Mouse (Mus musculus) macrophage (primary cell): Measurements from ENCODE around the gene Atxn7. TPM values are rescaled to one million over a fixed set of nuclear protein-coding genes. Genes with fewer than 3 reads are reported as not detected.
A peak's percentile ranks its signal among the peaks of the same experiment; 100 is the strongest.
"Not testable (repeated sequence)": the region's sequence is repeated elsewhere in the genome, so short reads cannot be mapped to it uniquely, and the experiment has no call there.

Source experiments
- H3K27ac ChIP-seq: fragments of 350-480 bp; formaldehyde crosslinking; 2 replicates; pipeline ENCODE4 v1.9.0; 2021
- H3K36me3 ChIP-seq: fragments of 350-480 bp; formaldehyde crosslinking; 2 replicates; pipeline ENCODE4 v1.9.0; 2021; ENCODE audit errors: inconsistent target
- H3K4me3 ChIP-seq: fragments of 350-480 bp; formaldehyde crosslinking; 2 replicates; pipeline ENCODE4 v1.9.0; 2021; ENCODE audit errors: inconsistent target
- H3K79me2 ChIP-seq: fragments of 350-480 bp; formaldehyde crosslinking; 2 replicates; pipeline ENCODE4 v1.9.0; 2021; ENCODE audit errors: inconsistent target
- WGBS: methylation state at CpG from one replicate; pipeline ENCODE4 v1.1.7; 2026; ENCODE audit warnings: inconsistent platforms; ENCODE audit not compliant: missing documents; 5-methylcytosine and 5-hydroxymethylcytosine counted together
- polyA plus RNA-seq: library from polyadenylated mRNA; stranded (reverse); fragments of 250-400 nt; gene quantifications from 3 replicates; pipeline ENCODE4 v1.2.4, GENCODE M21; 2018; ENCODE audit warnings: inconsistent platforms
- total RNA-seq, 78 experiments: library from RNA; depleted of rRNA; stranded (reverse); fragments of 250-400 nt; gene quantifications; 1 replicate in 9 of 78; 2 replicates in 24 of 78; 3 replicates in 43 of 78; 4 replicates in 2 of 78; pipeline ENCODE4 v1.2.4; 2018; ENCODE audit warnings: inconsistent platforms in 56 of 78

Atxn7 gene
- total RNA-seq (2018; cell fraction: chromatin; rRNA removed) = 100 to 1,000 TPM in 15 of 26 experiments, 10 to 100 TPM in 11; 71.0 to 143 (median 103) TPM
- 10 to 100 TPM in 24 of 26 experiments, 1 to 10 TPM in 2; 6.9 to 19.0 (median 13.3) TPM for total RNA-seq (2018; cell fraction: cytosol; rRNA removed)
- total RNA-seq (2018; cell fraction: nucleus; rRNA removed) = 10 to 100 TPM; 37.4 to 98.6 (median 69.4) TPM
- 6.2 to 10.2 TPM (median 6.7 TPM) in 3 replicates for polyA plus RNA-seq

DNA sequence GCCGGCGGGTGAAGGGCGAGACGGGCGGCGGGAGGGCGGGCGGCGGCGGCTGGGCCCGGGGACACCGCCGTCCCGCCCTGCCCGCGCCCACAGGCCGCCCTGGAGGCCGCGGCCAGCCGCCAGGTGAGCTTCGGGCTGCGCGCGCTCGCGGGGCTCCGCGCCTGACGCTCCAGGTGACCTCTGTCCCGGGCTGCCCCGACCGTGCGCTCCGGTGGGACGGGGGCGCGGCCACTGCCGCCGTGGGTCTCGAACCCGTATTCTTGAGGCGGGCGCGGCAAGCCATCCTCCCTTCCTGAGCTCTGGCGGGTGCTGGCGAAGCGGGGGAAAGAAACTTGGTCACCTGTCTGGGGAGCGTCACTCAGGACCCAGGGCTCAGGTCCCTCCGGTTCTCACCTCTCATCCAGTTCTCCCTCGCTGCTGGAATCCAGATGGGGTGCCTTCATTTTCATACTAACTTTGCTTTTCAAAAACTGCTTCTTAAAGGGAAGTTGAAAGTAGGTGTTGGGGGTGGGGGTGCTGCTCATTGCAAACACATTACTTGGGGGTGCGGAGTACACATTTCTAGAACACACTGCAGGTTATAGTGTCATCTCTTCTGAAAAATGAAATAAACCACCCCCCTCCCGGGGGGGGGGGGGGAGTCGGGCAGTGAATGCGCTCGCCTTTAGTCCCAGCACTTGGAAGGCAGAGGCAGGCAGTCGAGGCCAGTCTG lies at the start of gene Atxn7, which contains the start of gene Thoc7:
Gene Atxn7, plus strand, starts transcription at position 40 of the 712 bp plus-strand sequence.
Gene Thoc7, minus strand, starts transcription at position 452 of the 712 bp plus-strand sequence.
- no peaks in the 10 kb centered on the region for H3K36me3 ChIP-seq
- WGBS = 3% methylated on average over 32 of the region's 56 CpGs
- H3K27ac ChIP-seq = peak within 1 kb of the TSS; percentile 29; the same call in 1 of the 2 replicates

GRCm38 (mm10) chr14:13914387-13915082 lies 46.7 kb upstream of the Atxn7 start, which contains the start of gene Gm281:
Gm281 (minus strand) TSS chr14:13914478.
- Histone ChIP-seq H3K36me3 (no peaks in the 10 kb centered on the region), H3K79me2 (no peaks in the 10 kb centered on the region), H3K27ac (no peak within 1 kb of the TSS), H3K4me3 (no peak within 1 kb of the TSS)
- 88% methylated on average over 1 of the region's 1 CpGs for WGBS

More for the DNA sequence above, at the start of gene Atxn7, which contains the start of gene Thoc7:
- H3K4me3 ChIP-seq = peak within 1 kb of the TSS; percentile 82
- H3K79me2 ChIP-seq = peaks cover 68% of the 10 kb centered on the region

DNA sequence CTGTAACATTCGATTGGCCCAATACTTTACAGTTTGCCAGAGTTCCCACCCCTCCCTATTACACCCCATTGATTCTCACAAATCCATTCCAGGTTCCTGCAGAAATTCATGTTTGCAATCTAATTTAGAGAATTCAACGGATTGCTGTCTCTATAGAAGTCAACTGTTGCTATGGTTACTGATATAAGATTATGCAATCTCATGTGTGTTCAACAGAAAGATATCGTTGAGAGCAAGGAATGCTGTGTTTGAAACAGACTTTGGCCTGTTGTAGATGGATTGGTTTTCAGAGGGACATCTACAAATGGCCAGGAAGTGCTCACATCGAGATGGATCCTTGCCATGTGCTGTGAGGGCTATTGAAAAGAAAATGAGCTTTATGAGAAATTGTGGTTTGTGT lies 46.0 kb upstream of the Atxn7 start:
- WGBS = 78% methylated on average over 4 of the region's 4 CpGs

DNA sequence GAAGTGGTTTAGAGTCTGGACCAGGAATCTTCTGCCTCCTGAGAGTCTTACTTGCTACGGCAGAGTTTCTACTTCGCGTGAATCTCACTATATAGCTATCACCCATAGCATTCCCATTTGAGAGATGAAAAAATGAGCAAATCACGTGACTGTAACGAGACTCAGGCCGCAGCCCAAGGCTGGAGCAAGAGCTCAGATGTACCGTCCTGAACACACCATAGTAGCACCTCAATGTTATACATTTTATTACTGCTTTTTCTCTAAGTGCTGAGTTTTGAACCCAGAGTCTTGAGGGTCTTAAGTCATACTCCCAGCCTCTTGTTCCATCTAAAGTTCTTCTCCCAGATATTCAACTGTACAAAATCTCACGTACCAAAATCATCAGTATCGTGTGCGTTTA lies 44.0 kb upstream of the Atxn7 start:
- no peak overlapping the region for H3K27ac ChIP-seq
- no peak overlapping the region for H3K4me3 ChIP-seq
- 85% methylated on average over 10 of the region's 10 CpGs for WGBS
- no peaks in the 10 kb centered on the region for H3K36me3 ChIP-seq
- H3K79me2 ChIP-seq = no peaks in the 10 kb centered on the region

More for the DNA sequence above, 46.0 kb upstream of the Atxn7 start:
- no peak overlapping the region for H3K27ac ChIP-seq
- no peaks in the 10 kb centered on the region for H3K36me3 ChIP-seq
- no peaks in the 10 kb centered on the region for H3K79me2 ChIP-seq
- no peak overlapping the region for H3K4me3 ChIP-seq

DNA sequence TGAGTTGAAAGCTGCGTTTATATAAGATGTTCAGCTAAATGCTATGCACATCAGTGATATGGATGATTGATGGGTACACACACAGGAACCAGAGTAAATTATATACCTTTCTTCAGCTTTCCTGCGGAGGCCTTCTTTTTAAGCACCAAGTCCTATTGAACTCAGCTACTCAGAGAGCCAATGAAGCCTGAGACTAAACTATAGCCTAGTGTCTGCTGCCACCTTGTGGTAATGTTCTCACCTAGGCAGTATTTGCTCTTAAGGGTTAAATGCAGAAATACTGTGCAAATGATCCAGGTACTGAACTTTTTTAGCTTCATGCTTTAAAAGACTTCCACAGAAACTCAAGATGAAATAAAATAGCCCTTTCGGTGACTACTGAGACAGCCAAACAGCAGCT lies 43.6 kb upstream of the Atxn7 start:
- Histone ChIP-seq H3K79me2 (no peaks in the 10 kb centered on the region), H3K4me3 (no peak overlapping the region), H3K27ac (no peak overlapping the region), H3K36me3 (no peaks in the 10 kb centered on the region)
- WGBS = 41% methylated on average over 3 of the region's 3 CpGs

GRCm38 (mm10) chr14:13933290-13934051 lies 27.8 kb upstream of the Atxn7 start:
- WGBS = 35% methylated on average over 31 of the region's 31 CpGs
- Histone ChIP-seq H3K4me3 (no peak overlapping the region), H3K79me2 (no peaks in the 10 kb centered on the region), H3K27ac (no peak overlapping the region), H3K36me3 (no peaks in the 10 kb centered on the region)

- no peaks in the 10 kb centered on the region for H3K79me2 ChIP-seq
- 47% methylated on average over 5 of the region's 5 CpGs for WGBS
- no peak overlapping the region for H3K4me3 ChIP-seq
Measured at GRCm38 (mm10) chr14:13934052-13934371, 27.2 kb upstream of the Atxn7 start.

DNA sequence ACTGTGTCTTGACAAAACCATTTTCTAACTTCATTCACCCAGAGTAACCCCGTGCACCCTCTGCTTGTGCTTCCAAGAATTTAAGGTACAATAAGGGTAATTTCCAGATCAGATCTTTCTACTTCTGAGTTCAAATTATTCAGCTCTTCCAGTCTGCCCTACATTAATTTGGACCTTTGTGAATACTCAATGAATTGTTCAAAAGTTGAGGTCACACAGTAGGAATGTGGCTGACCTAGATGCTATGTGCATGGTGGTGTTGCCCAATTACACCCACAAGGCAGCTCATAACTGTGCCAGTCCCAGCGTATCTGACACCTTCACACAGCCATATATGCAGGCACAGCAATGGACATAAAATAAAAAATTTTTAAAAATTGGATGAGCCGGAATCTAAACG lies 16.6 kb upstream of the Atxn7 start:
- H3K36me3 ChIP-seq = peaks cover 21% of the 10 kb centered on the region; the same call in 1 of the 2 replicates
- H3K79me2 ChIP-seq = no peaks in the 10 kb centered on the region
- H3K27ac ChIP-seq = no peak overlapping the region
- WGBS = 98% methylated on average over 4 of the region's 4 CpGs
- no peak overlapping the region for H3K4me3 ChIP-seq

More at GRCm38 (mm10) chr14:13934052-13934371, 27.2 kb upstream of the Atxn7 start:
- Histone ChIP-seq H3K36me3 (no peaks in the 10 kb centered on the region), H3K27ac (no peak overlapping the region)

DNA sequence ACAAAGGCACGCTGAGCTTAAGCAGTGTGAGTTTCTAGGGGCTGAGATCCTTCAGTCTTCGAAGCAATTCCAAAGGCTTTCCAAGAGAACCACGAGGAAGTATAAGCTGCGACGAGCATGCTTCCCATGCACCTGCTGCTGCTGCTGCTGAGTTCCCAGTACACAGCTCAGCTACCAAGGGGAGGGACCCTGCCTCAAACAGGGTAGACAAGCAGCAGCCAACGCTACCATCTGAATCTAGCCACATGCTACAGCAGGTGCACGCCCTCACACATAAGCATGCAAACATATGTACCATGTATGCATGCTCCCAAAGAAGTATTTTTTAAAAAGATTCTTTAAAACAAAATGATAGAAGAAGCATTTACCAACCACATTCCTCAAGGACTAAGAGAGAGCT lies 12.9 kb upstream of the Atxn7 start:
- no peaks in the 10 kb centered on the region for H3K79me2 ChIP-seq
- WGBS = 96% methylated on average over 7 of the region's 7 CpGs
- H3K36me3 ChIP-seq = peaks cover 45% of the 10 kb centered on the region; the same call in 1 of the 2 replicates
- no peak overlapping the region for H3K4me3 ChIP-seq
- no peak overlapping the region for H3K27ac ChIP-seq

DNA sequence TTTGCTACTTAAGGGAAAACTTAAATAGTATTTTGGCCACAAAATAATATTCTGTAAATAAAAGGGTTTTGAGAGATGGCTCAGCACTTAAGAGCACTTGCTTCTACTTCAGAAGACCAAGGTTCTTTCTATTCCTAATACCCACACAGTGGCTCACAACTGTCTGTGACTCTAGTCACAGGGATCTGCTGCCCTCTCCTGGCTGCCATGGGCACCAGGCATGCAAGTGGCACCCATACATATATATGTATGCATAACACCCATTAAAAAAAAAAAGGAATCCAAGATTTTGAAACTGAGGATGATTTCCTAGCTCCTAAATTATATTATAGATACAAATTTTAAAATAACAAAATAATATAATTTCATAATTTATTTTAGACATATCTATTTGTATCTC lies 10.8 kb upstream of the Atxn7 start:
- Histone ChIP-seq H3K36me3 (peaks cover 47% of the 10 kb centered on the region; the same call in 1 of the 2 replicates), H3K27ac (no peak overlapping the region), H3K4me3 (no peak overlapping the region)

DNA sequence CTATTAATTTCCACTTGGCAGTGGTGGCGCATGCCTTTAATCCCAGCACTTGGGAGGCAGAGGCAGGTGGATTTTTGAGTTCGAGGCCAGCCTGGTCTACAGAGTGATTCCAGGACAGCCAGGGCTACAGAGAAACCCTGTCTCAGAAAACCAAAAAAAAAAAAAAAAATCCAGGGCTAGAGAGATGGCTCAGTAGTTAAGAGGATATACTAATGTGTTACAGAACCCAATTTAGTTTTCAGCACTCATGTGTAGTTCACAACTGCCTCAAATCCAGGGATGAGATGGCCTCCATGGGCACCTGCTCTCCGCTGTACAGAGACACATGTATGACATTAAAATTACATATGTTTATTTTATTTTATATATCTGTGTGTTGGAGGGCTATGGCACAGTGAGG lies 9.1 kb upstream of the Atxn7 start:
- peaks cover 26% of the 10 kb centered on the region for H3K79me2 ChIP-seq
- peaks cover 47% of the 10 kb centered on the region; the same call in 1 of the 2 replicates for H3K36me3 ChIP-seq
- H3K27ac ChIP-seq, H3K4me3 ChIP-seq: not testable (repeated sequence)
- WGBS = 100% methylated on average over 2 of the region's 3 CpGs

More for the DNA sequence above, 10.8 kb upstream of the Atxn7 start:
- H3K79me2 ChIP-seq = peaks cover 8% of the 10 kb centered on the region; the same call in 1 of the 2 replicates

DNA sequence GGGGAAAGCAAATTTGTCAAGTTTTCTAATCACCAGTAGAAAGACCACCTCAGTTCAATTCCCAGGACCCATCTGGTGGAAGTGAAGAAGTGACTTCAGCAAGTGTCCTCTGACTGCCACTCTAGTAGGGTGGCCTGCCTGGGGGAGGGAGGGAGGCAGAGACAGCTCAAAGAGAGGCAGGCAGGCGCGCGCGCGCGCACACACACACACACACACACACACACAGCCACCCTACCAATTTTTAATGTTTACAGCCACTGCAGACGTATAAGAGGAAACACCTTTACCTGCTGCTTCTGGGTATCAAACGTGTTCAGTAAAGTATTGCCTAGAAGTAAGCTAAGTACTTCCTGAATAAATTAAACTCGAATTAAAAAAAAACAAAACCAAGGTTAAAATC lies 1.2 kb upstream of the Atxn7 start:
- WGBS = 6% methylated on average over 3 of the region's 9 CpGs
- peak overlapping the region; percentile 29; the same call in 1 of the 2 replicates for H3K27ac ChIP-seq
- H3K4me3 ChIP-seq = peak overlapping the region; percentile 82
- H3K79me2 ChIP-seq = peaks cover 70% of the 10 kb centered on the region
- no peaks in the 10 kb centered on the region for H3K36me3 ChIP-seq

DNA sequence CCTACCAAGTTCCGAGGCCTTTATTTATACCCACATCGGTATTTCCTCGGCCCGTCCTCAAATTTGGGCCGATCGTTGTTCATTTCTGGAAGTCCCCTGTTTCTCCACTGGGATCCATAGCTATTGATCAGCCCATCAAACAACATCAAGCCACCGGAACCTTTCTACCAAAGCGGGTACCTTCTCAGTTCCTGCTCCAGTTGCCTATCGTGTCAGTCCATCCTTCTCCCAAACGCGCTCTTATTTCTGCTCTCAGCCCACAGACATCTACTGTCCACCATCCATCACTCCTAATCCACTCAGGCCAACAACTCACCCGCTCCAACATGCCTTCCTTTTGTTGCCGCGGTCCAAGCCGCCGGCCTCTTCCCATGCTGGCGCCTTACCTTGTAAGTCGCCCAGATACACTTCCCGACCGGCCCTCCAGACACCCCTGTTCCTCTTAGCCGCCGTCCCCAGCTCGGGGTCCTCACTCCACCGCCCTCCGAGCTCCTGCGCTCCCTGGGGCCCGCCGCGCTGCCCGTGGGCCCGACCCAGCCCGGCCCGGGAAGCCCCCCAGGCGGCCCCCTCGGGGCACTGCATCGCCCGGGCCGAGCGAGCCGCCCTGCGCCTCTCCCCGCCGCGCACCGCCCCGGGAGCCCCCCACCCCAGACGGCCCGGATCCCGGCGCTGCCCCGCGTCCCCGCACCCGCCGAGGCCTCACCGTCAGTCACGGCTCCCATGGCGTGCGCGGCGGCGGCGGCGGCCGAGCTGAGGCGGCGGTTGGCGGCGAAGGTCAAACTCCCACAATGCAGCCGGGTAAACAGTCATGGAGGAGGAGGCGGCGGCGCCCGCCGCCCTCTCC lies 536 bp upstream of the Atxn7 start:
- Histone ChIP-seq H3K36me3 (no peaks in the 10 kb centered on the region), H3K79me2 (peaks cover 68% of the 10 kb centered on the region), H3K4me3 (peak overlapping the region; percentile 82), H3K27ac (peak overlapping the region; percentile 29; the same call in 1 of the 2 replicates)
- under 1% methylated on average over 51 of the region's 75 CpGs for WGBS
